Mouse (Mus musculus) hindbrain, embryonic 15.5 days (tissue): ENCODE results near the gene Arhgap45. TPM values are rescaled to one million over a fixed set of nuclear protein-coding genes. Genes with fewer than 3 reads are reported as not detected.

Experiments used
- ATAC-seq: fragments of 200-750 bp; cut with Nextera tagmentation; 2 replicates; pipeline ENCODE4 v1.8.0; 2017; ENCODE audit warnings: low read depth, moderate number of reproducible peaks, moderate TSS enrichment; ENCODE audit not compliant: low FRiP score
- H3K27ac ChIP-seq: fragments of 300-500 bp; sonication (generic); replicated peaks from 2 replicates; pipeline ENCODE4 v1.5.1; 2015; ENCODE audit warnings: mild to moderate bottlenecking, inconsistent platforms
- H3K27me3 ChIP-seq: fragments of 300-500 bp; sonication (generic); 2 replicates; pipeline ENCODE4 v1.6.1; 2015; ENCODE audit warnings: control low read depth, inconsistent platforms
- H3K36me3 ChIP-seq: fragments of 300-500 bp; sonication (generic); 2 replicates; pipeline ENCODE4 v1.6.1; 2015; ENCODE audit warnings: control low read depth, inconsistent platforms
- H3K4me1 ChIP-seq: fragments of 300-500 bp; sonication (generic); replicated peaks from 2 replicates; pipeline ENCODE4 v1.6.1; 2015; ENCODE audit warnings: control low read depth, inconsistent platforms
- H3K4me2 ChIP-seq: fragments of 300-500 bp; sonication (generic); 2 replicates; pipeline ENCODE4 v1.6.1; 2015; ENCODE audit warnings: moderate library complexity, mild to moderate bottlenecking, inconsistent platforms
- H3K4me3 ChIP-seq: fragments of 300-500 bp; sonication (generic); 2 replicates; pipeline ENCODE4 v1.5.1; 2015; ENCODE audit warnings: mild to moderate bottlenecking, inconsistent platforms
- H3K9ac ChIP-seq: fragments of 300-500 bp; sonication (generic); 2 replicates; pipeline ENCODE4 v1.6.1; 2015; ENCODE audit warnings: inconsistent platforms
- H3K9me3 ChIP-seq: fragments of 300-500 bp; sonication (generic); 2 replicates; pipeline ENCODE4 v1.6.1; 2016; ENCODE audit warnings: control low read depth, inconsistent platforms
- WGBS: fragments of 180-500 bp; shearing (Covaris S2); methylation state at CpG from one replicate; pipeline ENCODE4 v1.1.7; 2015; 5-methylcytosine and 5-hydroxymethylcytosine counted together
- polyA plus RNA-seq: library from polyadenylated mRNA; unstranded; fragments of >200 nt; fragmentation: Nextera tagmentation; extraction: Ambion mirVana; gene quantifications from 2 replicates; pipeline ENCODE4 v1.2.1, GENCODE M21; 2015

Arhgap45 gene
- polyA plus RNA-seq, 1 experiment from 2014 or later = 2.3 TPM

- H3K4me1 ChIP-seq = peaks cover 8% of the 10 kb centered on the region
- no peak overlapping the region for H3K4me2 ChIP-seq
- no peaks in the 10 kb centered on the region for H3K36me3 ChIP-seq
- WGBS = 25% methylated on average over 21 of the region's 21 CpGs
- ATAC-seq = no peak
- no peak overlapping the region for H3K27ac ChIP-seq
- no peak overlapping the region for H3K4me3 ChIP-seq
- H3K27me3 ChIP-seq = peaks cover 15% of the 10 kb centered on the region
- no peaks in the 10 kb centered on the region for H3K9me3 ChIP-seq
- H3K9ac ChIP-seq = no peak overlapping the region
These were observed 13.6 kb upstream of the Arhgap45 start for GRCm38 (mm10) chr10:80002829-80003228.

DNA sequence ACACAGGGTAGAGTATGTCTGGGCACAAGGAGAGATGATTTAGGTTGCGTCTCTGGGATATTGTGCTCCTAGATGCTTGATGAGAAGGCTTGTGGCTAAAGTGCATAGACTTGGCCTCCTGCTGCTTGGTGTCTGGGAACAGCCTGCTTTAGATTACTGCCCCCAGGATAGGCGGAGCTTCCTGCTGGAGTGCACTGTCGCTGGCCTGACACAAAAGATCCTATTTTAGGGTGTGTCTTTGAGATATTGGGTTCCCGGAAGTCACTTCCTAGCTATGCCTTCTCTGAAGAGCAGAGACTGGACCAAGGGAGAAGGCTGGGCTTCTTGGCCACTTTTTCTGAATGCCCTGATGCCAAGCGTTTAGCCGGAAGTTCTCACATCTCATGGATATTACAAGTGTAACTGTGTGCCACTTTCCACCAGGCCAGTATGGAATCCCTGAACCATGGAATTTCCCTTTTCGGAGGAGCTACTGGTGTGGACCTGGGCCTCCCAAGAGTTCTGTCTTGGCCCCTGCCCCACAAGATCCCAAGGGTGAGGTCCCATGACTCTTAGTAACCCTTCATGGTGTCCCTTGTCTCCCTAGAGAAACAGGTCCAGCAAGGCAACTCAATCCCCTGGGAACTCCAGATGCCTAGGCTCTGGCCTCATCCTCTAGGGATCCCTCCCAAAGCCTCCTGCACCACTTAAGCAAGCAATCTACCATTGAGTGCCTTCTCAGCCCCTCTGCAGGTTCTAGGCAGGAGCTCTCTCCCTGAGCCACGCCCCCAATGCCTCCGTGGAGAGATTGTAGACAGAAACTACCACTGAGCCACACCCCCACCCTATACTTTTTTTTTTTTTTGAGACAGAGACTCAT lies 12.8 kb upstream of the Arhgap45 start:
- no peak for ATAC-seq

GRCm38 (mm10) chr10:80004233-80004705 lies 12.2 kb upstream of the Arhgap45 start:
- H3K9me3 ChIP-seq = no peaks in the 10 kb centered on the region
- ATAC-seq = no peak
- H3K4me1 ChIP-seq = no peaks in the 10 kb centered on the region
- H3K9ac ChIP-seq = no peak overlapping the region
- no peak overlapping the region for H3K4me3 ChIP-seq
- H3K27ac ChIP-seq = no peak overlapping the region
- 87% methylated on average over 8 of the region's 8 CpGs for WGBS
- no peak overlapping the region for H3K4me2 ChIP-seq
- H3K36me3 ChIP-seq = peaks cover 9% of the 10 kb centered on the region
- H3K27me3 ChIP-seq = peaks cover 15% of the 10 kb centered on the region

More for the DNA sequence above, 12.8 kb upstream of the Arhgap45 start:
- H3K27ac ChIP-seq = no peak overlapping the region
- H3K4me2 ChIP-seq = no peak overlapping the region
- H3K27me3 ChIP-seq = peaks cover 15% of the 10 kb centered on the region
- H3K4me1 ChIP-seq = 0 out of 2 replicates have a peak, but pooled peaks cover under 1% of the 10 kb centered on the region
- H3K36me3 ChIP-seq = peaks cover 2% of the 10 kb centered on the region
- no peak overlapping the region for H3K9ac ChIP-seq
- no peak overlapping the region for H3K4me3 ChIP-seq
- WGBS = 62% methylated on average over 9 of the region's 9 CpGs
- H3K9me3 ChIP-seq = no peaks in the 10 kb centered on the region

DNA sequence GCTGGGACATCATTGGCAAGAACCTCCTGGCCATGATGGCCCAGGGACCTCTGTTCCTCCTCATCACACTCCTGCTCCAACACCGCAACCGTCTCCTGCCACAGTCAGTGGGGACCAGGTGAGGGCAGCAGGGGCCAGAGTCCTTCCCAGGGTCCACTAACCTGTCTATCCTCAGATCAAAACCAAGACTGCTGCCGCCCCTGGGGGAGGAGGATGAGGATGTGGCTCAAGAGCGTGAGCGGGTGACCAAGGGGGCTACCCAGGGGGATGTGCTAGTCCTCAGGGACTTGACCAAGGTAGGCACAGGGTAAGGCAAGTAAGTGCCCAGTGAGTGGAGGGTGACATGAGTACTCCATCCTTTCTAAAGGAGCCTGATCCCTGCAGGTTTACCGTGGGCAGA lies 4.7 kb upstream of the Arhgap45 start:
- Histone ChIP-seq H3K36me3 (peaks cover 41% of the 10 kb centered on the region), H3K4me1 (no peaks in the 10 kb centered on the region), H3K4me3 (no peak overlapping the region), H3K27me3 (peaks cover 48% of the 10 kb centered on the region), H3K27ac (no peak overlapping the region), H3K4me2 (no peak overlapping the region), H3K9ac (no peak overlapping the region), H3K9me3 (peaks cover 15% of the 10 kb centered on the region)
- ATAC-seq = no peak
- 88% methylated on average over 6 of the region's 6 CpGs for WGBS

GRCm38 (mm10) chr10:80013609-80014008 lies 2.8 kb upstream of the Arhgap45 start:
- peaks cover 15% of the 10 kb centered on the region for H3K9me3 ChIP-seq
- no peak overlapping the region for H3K4me3 ChIP-seq
- H3K4me1 ChIP-seq = no peaks in the 10 kb centered on the region
- peaks cover 52% of the 10 kb centered on the region for H3K27me3 ChIP-seq
- H3K27ac ChIP-seq = no peak overlapping the region
- H3K36me3 ChIP-seq = peaks cover 39% of the 10 kb centered on the region
- WGBS = 34% methylated on average over 25 of the region's 25 CpGs
- no peak overlapping the region for H3K4me2 ChIP-seq
- H3K9ac ChIP-seq = no peak overlapping the region
- no peak for ATAC-seq

- H3K4me2 ChIP-seq = no peak overlapping the region
- peaks cover 60% of the 10 kb centered on the region for H3K27me3 ChIP-seq
- peaks cover 29% of the 10 kb centered on the region for H3K36me3 ChIP-seq
- whole genome bisulfite sequencing = 27% methylated on average over 28 of the region's 28 CpGs
- H3K27ac ChIP-seq = no peak overlapping the region
- H3K4me3 ChIP-seq = no peak overlapping the region
- H3K9ac ChIP-seq = no peak overlapping the region
- peaks cover 15% of the 10 kb centered on the region for H3K9me3 ChIP-seq
- no peaks in the 10 kb centered on the region for H3K4me1 ChIP-seq
- ATAC-seq = no peak
These were observed 1.8 kb upstream of the Arhgap45 start for GRCm38 (mm10) chr10:80014484-80015290.

DNA sequence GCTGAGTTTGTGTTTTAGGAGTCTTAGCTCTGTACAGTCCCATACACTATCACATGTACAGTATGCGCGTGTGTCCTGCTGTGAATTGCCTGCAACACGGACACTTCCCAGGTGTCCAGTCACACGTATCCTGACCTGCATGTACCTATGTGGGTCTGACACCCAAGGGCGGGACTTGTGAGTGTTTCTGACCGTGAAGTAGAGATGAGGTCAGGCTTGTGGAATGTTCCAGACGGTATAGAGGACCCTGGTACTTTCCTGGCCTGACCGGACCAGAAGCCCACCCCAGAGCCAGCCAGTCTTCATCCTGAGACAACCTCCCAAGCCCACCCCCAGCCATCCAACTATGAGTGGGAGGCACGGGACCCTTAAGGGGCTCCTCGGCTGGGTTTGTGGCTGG lies 870 bp upstream of the Arhgap45 start:
- Histone ChIP-seq H3K27me3 (peaks cover 67% of the 10 kb centered on the region), H3K9ac (no peak overlapping the region), H3K27ac (no peak overlapping the region), H3K4me3 (no peak overlapping the region), H3K36me3 (peaks cover 21% of the 10 kb centered on the region), H3K4me2 (no peak overlapping the region), H3K4me1 (no peaks in the 10 kb centered on the region), H3K9me3 (peaks cover 8% of the 10 kb centered on the region)
- ATAC-seq = no peak
- WGBS = 82% methylated on average over 10 of the region's 10 CpGs

DNA sequence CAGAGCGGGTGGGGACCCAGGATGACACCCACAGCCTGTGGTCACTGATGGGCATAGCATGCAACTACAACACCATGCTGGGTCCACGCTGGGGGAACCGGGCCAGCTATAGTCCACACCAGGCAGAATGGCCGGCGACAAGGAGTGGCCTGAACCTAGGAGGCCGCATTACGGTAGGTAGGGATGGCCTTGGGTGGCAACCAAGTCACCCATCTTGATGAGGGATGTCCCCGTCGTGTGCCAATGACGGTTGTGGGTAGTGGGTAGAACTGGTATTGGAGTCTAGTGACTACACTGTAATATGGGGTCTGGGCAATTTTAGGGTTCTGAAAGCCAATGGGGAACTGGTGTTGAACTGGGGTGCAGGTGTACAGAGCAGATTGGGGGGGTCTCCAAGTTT lies 478 bp downstream of the Arhgap45 start:
- H3K27me3 ChIP-seq = peaks cover 61% of the 10 kb centered on the region
- no peak for ATAC-seq
- 91% methylated on average over 10 of the region's 10 CpGs for WGBS

DNA sequence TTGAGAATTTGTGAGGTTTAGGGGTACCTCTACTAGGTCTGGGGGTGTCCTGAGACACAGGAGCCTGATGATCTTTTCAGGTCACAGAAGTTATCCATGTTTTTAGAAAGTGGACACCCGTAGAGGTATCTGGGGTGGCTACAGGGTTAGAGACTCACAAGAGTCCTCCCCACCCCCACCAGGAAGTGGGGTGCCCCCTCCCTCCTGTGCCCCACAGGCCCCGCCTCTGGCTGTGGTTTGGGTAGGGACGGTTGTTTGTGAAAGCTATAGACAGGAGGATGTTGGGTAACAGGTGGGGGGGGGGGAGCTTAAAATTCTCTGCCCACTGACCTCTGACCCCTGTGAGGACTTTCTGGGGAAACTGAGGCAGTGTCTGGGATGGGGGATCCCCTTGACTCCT lies 908 bp downstream of the Arhgap45 start:
- Histone ChIP-seq H3K27ac (no peak overlapping the region), H3K4me3 (no peak overlapping the region), H3K4me1 (no peaks in the 10 kb centered on the region), H3K36me3 (peaks cover 3% of the 10 kb centered on the region), H3K4me2 (no peak overlapping the region), H3K27me3 (peaks cover 57% of the 10 kb centered on the region), H3K9ac (no peak overlapping the region), H3K9me3 (no peaks in the 10 kb centered on the region)
- WGBS = 60% methylated on average over 3 of the region's 3 CpGs
- ATAC-seq = no peak

More for the DNA sequence above, 478 bp downstream of the Arhgap45 start:
- Histone ChIP-seq H3K4me2 (no peak overlapping the region), H3K27ac (no peak overlapping the region), H3K9ac (no peak overlapping the region), H3K9me3 (no peaks in the 10 kb centered on the region), H3K4me1 (no peaks in the 10 kb centered on the region), H3K36me3 (peaks cover 7% of the 10 kb centered on the region), H3K4me3 (no peak overlapping the region)

DNA sequence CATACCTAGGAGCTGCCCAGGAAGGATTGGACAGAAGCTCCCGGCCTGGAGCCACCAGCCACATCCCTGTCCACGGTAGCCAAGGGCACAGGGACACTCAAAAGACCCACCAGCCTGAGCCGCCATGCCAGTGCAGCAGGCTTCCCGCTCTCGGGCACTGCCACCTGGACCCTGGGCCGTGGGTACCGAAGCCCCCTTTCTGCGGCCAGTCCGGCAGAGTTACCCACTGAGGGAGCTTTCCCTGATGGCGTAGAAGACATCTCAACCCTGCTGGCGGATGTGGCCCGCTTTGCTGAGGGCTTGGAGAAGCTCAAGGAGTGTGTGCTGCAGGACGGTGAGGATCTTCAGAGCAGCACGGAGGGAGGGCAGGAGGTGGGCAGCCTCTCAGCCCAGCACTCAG lies 1.3 kb downstream of the Arhgap45 start:
- Histone ChIP-seq H3K9me3 (no peaks in the 10 kb centered on the region), H3K9ac (no peak overlapping the region), H3K27ac (no peak overlapping the region), H3K36me3 (no peaks in the 10 kb centered on the region), H3K4me2 (no peak overlapping the region), H3K4me1 (no peaks in the 10 kb centered on the region), H3K4me3 (no peak overlapping the region), H3K27me3 (peaks cover 53% of the 10 kb centered on the region)
- ATAC-seq = no peak
- 79% methylated on average over 14 of the region's 14 CpGs for WGBS

DNA sequence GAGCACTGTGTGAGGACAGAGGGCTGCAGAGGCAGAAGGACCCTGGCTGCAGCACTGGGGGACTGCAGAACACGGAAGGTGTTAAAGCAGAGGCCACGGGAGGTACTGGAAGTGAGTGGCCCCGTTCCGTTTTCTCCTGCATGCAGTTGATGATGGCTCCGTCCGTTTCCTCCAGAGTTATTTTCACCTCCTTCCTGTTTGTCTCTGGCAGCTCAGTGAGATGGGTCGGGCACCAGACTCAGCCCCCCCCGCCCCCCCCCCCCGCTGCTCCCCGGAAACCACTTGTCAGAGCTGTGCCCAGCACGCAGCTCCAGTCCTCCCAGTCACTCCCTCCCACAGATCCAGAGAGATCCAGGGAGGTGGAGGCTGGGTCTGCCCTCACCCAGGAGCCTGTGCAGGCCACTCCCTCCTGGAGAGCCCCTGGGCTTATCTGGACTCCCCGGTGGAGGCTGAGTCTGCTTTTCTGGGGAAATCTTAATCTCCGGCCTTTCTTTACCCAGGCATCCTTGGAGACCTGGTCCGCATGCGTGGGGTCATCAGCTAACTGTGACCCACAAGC lies 2.4 kb downstream of the Arhgap45 start:
- no peaks in the 10 kb centered on the region for H3K9me3 ChIP-seq
- no peaks in the 10 kb centered on the region for H3K4me1 ChIP-seq
- 9% methylated on average over 15 of the region's 15 CpGs for WGBS
- no peak overlapping the region for H3K27ac ChIP-seq
- no peak overlapping the region for H3K4me3 ChIP-seq
- H3K36me3 ChIP-seq = no peaks in the 10 kb centered on the region
- no peak overlapping the region; the same call in 1 of the 2 replicates for H3K4me2 ChIP-seq
- H3K9ac ChIP-seq = no peak overlapping the region
- peaks cover 42% of the 10 kb centered on the region for H3K27me3 ChIP-seq
- no peak for ATAC-seq
